Mouse (Mus musculus) embryonic fibroblast, embryonic 13.5 days (primary cell): ENCODE results near the gene Hcn3.

Experiments
- CTCF ChIP-seq: IDR thresholded peaks from 2 replicates; pipeline ENCODE4 v1.5.1; 2011; ENCODE audit warnings: mild to moderate bottlenecking, control low read depth, low read length, moderate library complexity, borderline replicate concordance; ENCODE audit not compliant: insufficient read depth
- POLR2A ChIP-seq: IDR thresholded peaks from 2 replicates; pipeline ENCODE4 v1.6.1; 2011; ENCODE audit warnings: low read depth, mild to moderate bottlenecking, control low read depth, low read length, moderate library complexity

DNA sequence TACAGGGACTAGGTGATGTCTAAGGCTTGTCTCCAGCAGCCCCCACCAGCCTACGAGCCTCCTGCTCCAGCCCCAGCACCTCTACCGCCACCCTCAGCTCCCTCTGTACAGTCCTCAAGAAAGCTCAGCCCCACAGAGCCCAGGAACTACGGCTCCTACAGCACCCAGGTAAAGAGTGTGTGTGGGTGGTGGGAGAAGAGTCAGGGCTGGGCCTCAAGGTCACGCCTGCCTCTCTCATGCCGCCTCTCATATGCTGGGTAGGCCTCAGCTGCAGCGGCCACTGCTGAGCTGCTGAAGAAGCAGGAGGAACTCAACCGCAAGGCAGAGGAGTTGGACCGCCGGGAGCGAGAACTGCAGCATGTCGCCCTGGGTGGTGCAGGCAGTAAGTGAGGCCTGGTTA lies 19.1 kb upstream of the Hcn3 start:
- TF ChIP-seq POLR2A (no peak), CTCF (no peak)
